Mouse (Mus musculus) C2C12 (cell line): Measurements from ENCODE around the gene Znrd1as.

Source experiments
- CEBPB ChIP-seq: IDR thresholded peaks from one replicate; pipeline ENCODE4 v1.6.1; 2011; ENCODE audit warnings: low read depth, mild to moderate bottlenecking, control low read depth, moderate library complexity
- CTCF ChIP-seq: IDR thresholded peaks from one replicate; pipeline ENCODE4 v1.5.1; 2011; ENCODE audit not compliant: control insufficient read depth, insufficient read depth, insufficient read length
- MYOD1 ChIP-seq: IDR thresholded peaks from one replicate; pipeline ENCODE4 v1.6.1; 2011; ENCODE audit warnings: low read depth; ENCODE audit not compliant: control insufficient read depth, insufficient read length
- MYOG ChIP-seq: IDR thresholded peaks from one replicate; pipeline ENCODE4 v1.6.1; 2011; ENCODE audit not compliant: control insufficient read depth, insufficient read length; ENCODE audit errors: extremely low read depth
- USF1 ChIP-seq: IDR thresholded peaks from one replicate; pipeline ENCODE4 v1.6.1; 2011; ENCODE audit warnings: low read depth, mild to moderate bottlenecking, control low read depth, moderate library complexity

DNA sequence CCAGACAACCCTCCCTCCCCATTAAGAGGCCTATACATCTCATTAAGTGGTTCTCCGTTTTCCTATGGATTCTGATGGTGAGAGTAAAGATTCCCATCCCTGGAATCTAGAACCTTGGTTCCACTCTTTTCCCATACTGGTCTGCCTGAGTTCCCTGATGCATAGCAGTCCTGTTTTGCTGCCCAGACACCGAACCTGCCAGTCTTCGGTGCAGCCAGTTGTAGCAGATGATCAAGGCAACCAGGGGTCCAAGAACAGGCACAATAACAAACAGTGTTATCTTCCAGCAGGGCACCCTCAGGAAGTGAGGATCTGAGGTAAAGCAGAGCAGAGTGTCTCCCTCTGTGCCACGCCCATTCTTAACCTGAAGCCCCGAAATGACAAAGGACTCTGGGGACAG lies 53.7 kb downstream of the Znrd1as start:
- no peak for TF ChIP-seq MYOD1
- TF ChIP-seq CTCF: no peak
- no peak for TF ChIP-seq MYOG
- TF ChIP-seq USF1: no peak
- TF ChIP-seq CEBPB: no peak
